Mouse (Mus musculus): ENCODE measurements around the gene Srbd1. TPM values are rescaled to one million over a fixed set of nuclear protein-coding genes. Genes with fewer than 3 reads are reported as not detected.

The Srbd1 gene
- polyA plus RNA-seq, 1 experiment from 2014 or later, result 18.8 TPM

- Histone ChIP-seq H3K36me3 (peaks cover 84% of the 10 kb centered on the region), H3K4me3 (no peak overlapping the region), H3K4me1 (replicated peaks) (no peaks in the 10 kb centered on the region), H3K9me3 (no peaks in the 10 kb centered on the region), H3K27me3 (ENCODE audit: insufficient read depth, poor library complexity, severe bottlenecking) (no peaks in the 10 kb centered on the region), H3K27ac (no peak overlapping the region)
- DNase-seq (ENCODE audit: low spot score), result no peak
- 96% methylated on average over 5 of the region's 5 CpGs for WGBS
Measured at GRCm38 (mm10) chr17:86128198-86128597, 16.8 kb downstream of the Srbd1 start.

- no peaks in the 10 kb centered on the region for H3K4me1 ChIP-seq (replicated peaks)
- H3K27ac ChIP-seq, result no peak overlapping the region
- peaks cover 83% of the 10 kb centered on the region for H3K36me3 ChIP-seq
- H3K9me3 ChIP-seq, result no peaks in the 10 kb centered on the region
- no peaks in the 10 kb centered on the region for H3K27me3 ChIP-seq (ENCODE audit: insufficient read depth, poor library complexity, severe bottlenecking)
- 86% methylated on average over 5 of the region's 5 CpGs for WGBS
- no peak for DNase-seq (ENCODE audit: low spot score)
- H3K4me3 ChIP-seq, result no peak overlapping the region
Measured at GRCm38 (mm10) chr17:86125908-86126307, 19.1 kb downstream of the Srbd1 start.

GRCm38 (mm10) chr17:86123146-86123545 is 21.8 kb downstream of the Srbd1 start:
- no peaks in the 10 kb centered on the region for H3K27me3 ChIP-seq (ENCODE audit: insufficient read depth, poor library complexity, severe bottlenecking)
- H3K4me3 ChIP-seq, result no peak overlapping the region
- H3K4me1 ChIP-seq (replicated peaks), result no peaks in the 10 kb centered on the region
- WGBS, result 90% methylated on average over 3 of the region's 3 CpGs
- H3K27ac ChIP-seq, result no peak overlapping the region
- H3K9me3 ChIP-seq, result no peaks in the 10 kb centered on the region
- H3K36me3 ChIP-seq, result peaks cover 73% of the 10 kb centered on the region
- no peak for DNase-seq (ENCODE audit: low spot score)

GRCm38 (mm10) chr17:86096875-86097274 is 48.1 kb downstream of the Srbd1 start:
- 93% methylated on average over 2 of the region's 2 CpGs for WGBS

GRCm38 (mm10) chr17:86093124-86093523 is 51.9 kb downstream of the Srbd1 start:
- no peak for DNase-seq (ENCODE audit: low spot score)
- peaks cover 29% of the 10 kb centered on the region for H3K36me3 ChIP-seq
- no peaks in the 10 kb centered on the region for H3K27me3 ChIP-seq (ENCODE audit: insufficient read depth, poor library complexity, severe bottlenecking)
- no peaks in the 10 kb centered on the region for H3K9me3 ChIP-seq
- no peak overlapping the region for H3K4me3 ChIP-seq
- peaks cover 7% of the 10 kb centered on the region; the same call in 1 of the 2 replicates for H3K4me1 ChIP-seq (replicated peaks)
- H3K27ac ChIP-seq, result no peak overlapping the region
- WGBS, result 89% methylated on average over 1 of the region's 1 CpGs

More at GRCm38 (mm10) chr17:86096875-86097274, 48.1 kb downstream of the Srbd1 start:
- H3K4me3 ChIP-seq, result no peak overlapping the region
- no peaks in the 10 kb centered on the region for H3K4me1 ChIP-seq (replicated peaks)
- H3K9me3 ChIP-seq, result no peaks in the 10 kb centered on the region
- no peak overlapping the region for H3K27ac ChIP-seq
- DNase-seq (ENCODE audit: low spot score), result no peak
- H3K27me3 ChIP-seq (ENCODE audit: insufficient read depth, poor library complexity, severe bottlenecking), result no peaks in the 10 kb centered on the region
- peaks cover 46% of the 10 kb centered on the region for H3K36me3 ChIP-seq

- 88% methylated on average over 1 of the region's 1 CpGs for WGBS
- Histone ChIP-seq H3K27ac (no peak overlapping the region), H3K9me3 (no peaks in the 10 kb centered on the region), H3K4me3 (no peak overlapping the region), H3K27me3 (ENCODE audit: insufficient read depth, poor library complexity, severe bottlenecking) (no peaks in the 10 kb centered on the region), H3K4me1 (replicated peaks) (peaks cover 7% of the 10 kb centered on the region; the same call in 1 of the 2 replicates), H3K36me3 (peaks cover 16% of the 10 kb centered on the region)
- no peak for DNase-seq (ENCODE audit: low spot score)
Measured at GRCm38 (mm10) chr17:86091631-86092030, 53.3 kb downstream of the Srbd1 start.

- H3K36me3 ChIP-seq, result peaks cover 6% of the 10 kb centered on the region
- WGBS, result 76% methylated on average over 9 of the region's 9 CpGs
- no peak overlapping the region for H3K4me3 ChIP-seq
- no peaks in the 10 kb centered on the region for H3K27me3 ChIP-seq (ENCODE audit: insufficient read depth, poor library complexity, severe bottlenecking)
- H3K9me3 ChIP-seq, result no peaks in the 10 kb centered on the region
- H3K27ac ChIP-seq, result no peak overlapping the region
- DNase-seq (ENCODE audit: low spot score), result no peak
- H3K4me1 ChIP-seq (replicated peaks), result peaks cover 7% of the 10 kb centered on the region; the same call in 1 of the 2 replicates
Measured at GRCm38 (mm10) chr17:86089893-86090588, 54.9 kb downstream of the Srbd1 start.

- 94% methylated on average over 9 of the region's 9 CpGs for WGBS
- no peak overlapping the region for H3K27ac ChIP-seq
- peaks cover 7% of the 10 kb centered on the region; the same call in 1 of the 2 replicates for H3K4me1 ChIP-seq (replicated peaks)
- H3K9me3 ChIP-seq, result no peaks in the 10 kb centered on the region
- H3K4me3 ChIP-seq, result no peak overlapping the region
- DNase-seq (ENCODE audit: low spot score), result no peak
- no peaks in the 10 kb centered on the region for H3K27me3 ChIP-seq (ENCODE audit: insufficient read depth, poor library complexity, severe bottlenecking)
- 0 out of 2 replicates have a peak, but pooled peaks cover 2% of the 10 kb centered on the region for H3K36me3 ChIP-seq
Measured at GRCm38 (mm10) chr17:86087922-86088321, 57.1 kb downstream of the Srbd1 start.

- Histone ChIP-seq H3K4me3 (no peak overlapping the region), H3K27ac (no peak overlapping the region), H3K36me3 (no peaks in the 10 kb centered on the region), H3K4me1 (replicated peaks) (peaks cover 7% of the 10 kb centered on the region; the same call in 1 of the 2 replicates), H3K9me3 (no peaks in the 10 kb centered on the region), H3K27me3 (ENCODE audit: insufficient read depth, poor library complexity, severe bottlenecking) (no peaks in the 10 kb centered on the region)
- DNase-seq (ENCODE audit: low spot score), result no peak
- 78% methylated on average over 4 of the region's 4 CpGs for whole genome bisulfite sequencing
Measured at GRCm38 (mm10) chr17:86086191-86086590, 58.8 kb downstream of the Srbd1 start.

GRCm38 (mm10) chr17:86083207-86083606 is 61.8 kb downstream of the Srbd1 start:
- H3K36me3 ChIP-seq, result no peaks in the 10 kb centered on the region
- H3K27me3 ChIP-seq (ENCODE audit: insufficient read depth, poor library complexity, severe bottlenecking), result no peaks in the 10 kb centered on the region
- no peaks in the 10 kb centered on the region for H3K9me3 ChIP-seq
- no peak overlapping the region for H3K4me3 ChIP-seq
- no peaks in the 10 kb centered on the region for H3K4me1 ChIP-seq (replicated peaks)
- H3K27ac ChIP-seq, result no peak overlapping the region
- WGBS, result 89% methylated on average over 7 of the region's 7 CpGs
- no peak for DNase-seq (ENCODE audit: low spot score)

- H3K27me3 ChIP-seq (ENCODE audit: insufficient read depth, poor library complexity, severe bottlenecking), result no peaks in the 10 kb centered on the region
- H3K4me3 ChIP-seq, result no peak overlapping the region
- no peaks in the 10 kb centered on the region for H3K9me3 ChIP-seq
- no peak for DNase-seq (ENCODE audit: low spot score)
- no peaks in the 10 kb centered on the region for H3K36me3 ChIP-seq
- 65% methylated on average over 11 of the region's 11 CpGs for WGBS
- H3K4me1 ChIP-seq (replicated peaks), result no peaks in the 10 kb centered on the region
- H3K27ac ChIP-seq, result no peak overlapping the region
Measured at GRCm38 (mm10) chr17:86078060-86078459, 66.9 kb downstream of the Srbd1 start.

- no peaks in the 10 kb centered on the region for H3K9me3 ChIP-seq
- H3K36me3 ChIP-seq, result no peaks in the 10 kb centered on the region
- H3K27me3 ChIP-seq (ENCODE audit: insufficient read depth, poor library complexity, severe bottlenecking), result no peaks in the 10 kb centered on the region
- 94% methylated on average over 3 of the region's 3 CpGs for WGBS
- no peak for DNase-seq (ENCODE audit: low spot score)
- H3K4me1 ChIP-seq (replicated peaks), result no peaks in the 10 kb centered on the region
- no peak overlapping the region for H3K4me3 ChIP-seq
- no peak overlapping the region for H3K27ac ChIP-seq
Measured at GRCm38 (mm10) chr17:86067444-86067843, 77.5 kb downstream of the Srbd1 start.

GRCm38 (mm10) chr17:86065833-86066232 is 79.1 kb downstream of the Srbd1 start:
- WGBS, result 95% methylated on average over 7 of the region's 7 CpGs
- no peak overlapping the region for H3K27ac ChIP-seq
- DNase-seq (ENCODE audit: low spot score), result no peak
- H3K4me3 ChIP-seq, result no peak overlapping the region
- no peaks in the 10 kb centered on the region for H3K27me3 ChIP-seq (ENCODE audit: insufficient read depth, poor library complexity, severe bottlenecking)
- H3K4me1 ChIP-seq (replicated peaks), result no peaks in the 10 kb centered on the region
- no peaks in the 10 kb centered on the region for H3K36me3 ChIP-seq
- no peaks in the 10 kb centered on the region for H3K9me3 ChIP-seq
